Mouse (Mus musculus): Measurements from ENCODE around the gene Igfbp6.

The Igfbp6 gene

DNA sequence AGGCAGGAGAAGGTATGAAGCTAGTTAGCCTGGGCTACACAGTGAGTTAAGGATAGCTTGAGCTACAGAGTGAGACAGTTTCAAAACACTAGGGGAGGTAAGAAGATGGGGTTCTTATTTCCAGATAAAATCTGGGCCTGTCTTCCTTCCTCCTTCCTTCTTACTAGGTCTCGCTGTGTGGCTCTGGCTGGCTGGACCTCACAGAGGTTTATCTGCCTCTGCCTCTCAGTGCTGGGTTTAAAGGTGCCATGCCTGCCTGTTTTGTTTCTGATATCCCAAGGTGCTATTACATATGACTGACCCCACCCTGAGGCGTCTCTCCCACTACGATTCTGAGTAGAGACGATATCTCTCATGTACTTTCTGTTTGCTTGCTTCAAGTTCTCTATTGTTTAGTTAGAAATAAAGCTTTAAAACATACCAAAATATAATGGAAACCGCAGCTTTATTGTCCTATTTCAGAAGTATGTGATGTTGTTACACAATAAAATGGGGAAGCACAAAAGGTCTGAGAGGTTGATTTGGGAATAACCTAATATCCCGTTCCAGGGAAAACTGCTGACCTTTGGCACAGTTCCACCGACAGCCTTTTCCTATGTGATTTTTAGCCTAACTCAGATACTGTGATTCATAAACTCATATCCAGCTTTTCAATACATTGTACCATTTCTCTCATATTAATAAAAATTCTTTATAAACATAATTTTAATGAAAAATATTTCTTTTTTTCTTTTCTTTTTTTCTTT lies 32.6 kb downstream of the Igfbp6 start:
- DNase-seq (ENCODE audit: low spot score in 2 of 2) = no peak

DNA sequence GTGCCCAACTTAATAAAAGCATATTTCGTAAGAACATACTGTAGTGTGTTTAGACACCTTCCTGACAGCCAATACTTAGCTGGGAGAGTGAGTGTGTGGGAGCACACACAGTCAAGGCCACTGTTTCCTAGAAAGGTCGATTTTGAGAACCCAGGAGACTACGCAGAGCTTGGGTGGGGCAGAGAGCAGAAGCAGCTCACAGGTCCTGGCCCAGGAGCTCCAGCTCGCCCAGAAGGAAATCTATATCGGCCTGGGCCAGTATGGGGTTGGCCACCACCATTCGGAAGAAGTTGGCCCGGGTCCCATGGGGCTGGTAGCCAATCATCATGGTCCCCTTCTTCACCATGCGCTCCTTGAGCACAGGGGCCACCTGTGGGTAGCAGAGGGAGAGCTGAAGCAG lies 33.3 kb downstream of the Igfbp6 start:
- no peak for DNase-seq (ENCODE audit: low spot score in 2 of 2)

DNA sequence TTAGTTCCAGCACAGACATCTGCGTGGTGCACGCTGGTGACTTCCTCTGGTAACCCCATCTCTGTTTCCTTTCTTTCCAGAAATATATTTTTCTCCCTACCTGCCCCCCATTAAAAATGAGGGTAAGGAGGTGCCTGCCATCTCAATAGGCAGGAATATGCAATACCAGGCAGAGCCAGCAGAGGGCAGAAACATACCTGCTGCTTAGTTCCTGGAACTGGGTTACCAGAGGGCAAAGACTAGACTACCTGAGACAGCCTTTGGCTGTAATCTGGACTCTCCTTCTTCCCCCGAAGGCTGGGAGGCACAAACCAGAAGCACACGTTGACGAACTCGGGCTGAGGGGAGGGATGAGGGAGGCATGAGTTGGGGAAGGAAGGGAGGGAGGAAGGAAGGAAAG lies 34.1 kb downstream of the Igfbp6 start:
- peak; percentile 80 to 85 for DNase-seq (ENCODE audit: low spot score in 2 of 2)

DNA sequence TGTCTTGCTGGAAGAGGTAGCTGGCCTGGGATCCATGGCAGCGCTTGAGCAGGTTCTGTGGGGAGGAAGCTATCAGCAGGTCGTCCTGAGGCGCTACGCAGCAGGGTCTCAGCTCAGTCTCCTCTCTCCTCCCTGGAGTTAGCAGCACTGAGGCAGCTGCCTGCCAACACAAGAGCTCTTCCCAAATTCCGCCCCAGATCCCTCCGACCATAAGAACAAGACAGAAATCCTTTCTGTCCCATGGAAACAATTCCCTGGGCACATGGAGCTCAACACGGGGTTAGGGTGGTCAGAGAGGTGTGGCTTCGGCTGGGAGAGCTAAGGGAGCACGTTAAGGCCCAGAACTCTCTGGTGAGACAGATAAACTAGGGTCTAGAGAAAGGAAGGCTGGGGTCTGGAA lies 34.9 kb downstream of the Igfbp6 start:
- DNase-seq (ENCODE audit: low spot score in 2 of 2) = no peak

DNA sequence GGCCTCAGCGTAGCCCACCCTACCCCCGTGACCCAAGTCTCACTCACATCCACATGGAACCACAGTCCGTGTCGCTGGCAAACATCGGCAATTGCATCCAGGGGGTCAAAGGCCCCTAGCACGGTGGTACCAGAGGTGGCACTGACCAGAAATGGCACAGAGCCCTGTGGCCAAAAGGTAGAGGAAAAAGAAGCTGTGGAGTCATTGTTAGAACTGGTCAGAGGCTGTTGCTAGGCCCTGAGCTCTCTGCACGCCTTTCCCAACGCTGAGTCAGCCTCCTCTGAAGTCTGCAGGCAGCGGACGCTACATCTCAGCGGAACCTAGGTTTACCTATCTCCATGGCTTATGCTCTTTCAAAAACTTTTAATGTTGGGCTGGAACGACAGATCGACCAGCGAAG lies 35.8 kb downstream of the Igfbp6 start:
- DNase-seq (ENCODE audit: low spot score in 2 of 2) = no peak

DNA sequence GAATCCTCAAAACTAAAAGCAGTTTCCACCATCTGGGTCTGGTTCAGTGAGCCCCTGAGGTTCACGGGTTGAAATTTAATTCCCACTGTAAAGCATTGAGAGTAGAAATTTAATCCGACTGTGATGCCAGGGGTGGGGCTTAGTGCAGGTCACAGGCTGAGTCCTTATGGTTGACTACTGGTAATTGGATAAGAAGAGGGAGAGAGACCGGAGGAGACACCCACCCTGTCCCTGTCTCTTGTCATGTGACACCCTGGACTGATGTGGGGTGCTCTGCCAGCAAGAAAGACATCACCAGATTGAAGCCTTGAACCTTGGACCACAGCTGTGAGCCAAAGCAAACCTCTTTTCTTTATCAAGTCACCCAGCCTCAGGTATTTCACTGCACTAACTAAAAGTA lies 38.9 kb downstream of the Igfbp6 start:
- DNase-seq (ENCODE audit: low spot score in 2 of 2) = no peak

DNA sequence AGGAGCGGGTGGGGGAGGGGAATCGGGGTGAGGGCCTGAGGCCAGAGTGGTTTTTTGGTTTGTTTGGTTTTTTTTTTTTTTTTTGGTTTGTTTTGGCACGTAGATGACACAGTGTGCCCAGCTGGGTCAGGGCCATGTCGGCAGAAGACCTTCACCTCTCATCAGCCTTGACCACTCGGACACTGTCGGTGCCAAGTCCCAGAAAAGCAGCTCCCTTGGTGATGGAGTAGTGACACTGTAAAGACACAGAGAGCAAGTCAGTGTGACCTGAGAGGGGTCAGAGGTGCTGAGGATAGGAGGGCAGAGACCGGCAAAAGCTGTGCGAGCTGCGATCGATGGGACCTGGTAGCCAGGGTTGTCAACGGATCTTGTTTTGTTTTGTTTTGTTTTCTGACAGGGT lies 42.1 kb downstream of the Igfbp6 start:
- no peak for DNase-seq (ENCODE audit: low spot score in 2 of 2)

DNA sequence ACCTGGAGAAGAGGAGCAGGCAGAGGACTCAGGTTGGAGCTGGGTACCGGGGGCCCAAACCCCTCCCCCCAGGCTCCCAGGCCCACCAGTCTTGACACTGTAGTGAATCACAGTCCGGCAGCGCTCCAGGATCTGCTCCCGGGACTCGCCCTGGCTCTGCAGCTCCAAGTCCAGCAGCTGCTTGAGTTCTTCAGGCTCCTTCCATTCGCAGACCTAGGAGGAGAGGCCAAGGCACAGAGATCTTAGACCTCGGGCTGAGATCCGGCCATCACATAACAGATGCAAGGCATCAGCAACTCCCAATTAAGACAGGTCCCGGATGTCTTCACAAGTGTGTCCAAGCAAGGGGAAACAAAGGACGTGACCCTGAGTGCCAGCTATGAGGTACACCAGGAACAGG lies 43.9 kb downstream of the Igfbp6 start:
- DNase-seq (ENCODE audit: low spot score in 2 of 2) = no peak

DNA sequence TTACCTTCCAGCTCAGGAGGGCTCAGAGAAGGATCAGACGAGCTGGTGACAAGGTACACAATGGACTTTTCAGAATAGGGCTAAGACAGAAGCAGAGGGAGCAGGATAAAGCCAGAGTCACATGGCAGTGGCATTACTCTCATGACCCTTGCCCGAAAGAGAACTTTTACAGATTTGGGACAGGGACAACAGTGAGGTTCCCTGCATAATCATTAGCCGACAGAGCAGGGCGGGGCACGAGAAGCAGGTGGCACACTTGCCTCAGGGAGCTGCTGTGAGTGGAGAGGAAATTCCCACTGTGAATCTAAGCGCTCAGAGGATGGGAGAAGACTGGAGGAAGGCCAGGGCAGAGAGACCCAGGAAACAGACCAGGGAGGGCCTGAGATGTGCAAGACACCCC lies 44.7 kb downstream of the Igfbp6 start:
- DNase-seq (ENCODE audit: low spot score in 2 of 2) = no peak

DNA sequence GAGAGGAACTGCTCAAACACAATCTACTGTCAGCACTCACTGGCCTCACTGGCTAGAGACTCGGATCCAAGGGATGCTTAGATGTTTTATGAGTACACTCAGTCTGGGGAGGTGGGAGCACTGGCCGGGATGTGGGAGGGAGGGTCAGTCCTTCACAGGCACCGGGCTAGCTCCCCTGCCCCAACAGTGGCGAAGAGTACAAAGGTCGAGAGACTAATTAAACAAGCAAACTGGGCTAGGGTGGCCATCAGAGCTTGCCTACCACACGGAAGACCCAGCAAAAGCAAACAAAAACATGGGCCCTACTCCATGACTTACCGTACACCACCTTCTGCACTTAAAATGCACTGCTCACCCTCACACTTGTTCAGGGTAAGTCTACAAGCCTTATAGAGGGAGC lies 47.5 kb downstream of the Igfbp6 start:
- no peak for DNase-seq (ENCODE audit: low spot score in 2 of 2)

DNA sequence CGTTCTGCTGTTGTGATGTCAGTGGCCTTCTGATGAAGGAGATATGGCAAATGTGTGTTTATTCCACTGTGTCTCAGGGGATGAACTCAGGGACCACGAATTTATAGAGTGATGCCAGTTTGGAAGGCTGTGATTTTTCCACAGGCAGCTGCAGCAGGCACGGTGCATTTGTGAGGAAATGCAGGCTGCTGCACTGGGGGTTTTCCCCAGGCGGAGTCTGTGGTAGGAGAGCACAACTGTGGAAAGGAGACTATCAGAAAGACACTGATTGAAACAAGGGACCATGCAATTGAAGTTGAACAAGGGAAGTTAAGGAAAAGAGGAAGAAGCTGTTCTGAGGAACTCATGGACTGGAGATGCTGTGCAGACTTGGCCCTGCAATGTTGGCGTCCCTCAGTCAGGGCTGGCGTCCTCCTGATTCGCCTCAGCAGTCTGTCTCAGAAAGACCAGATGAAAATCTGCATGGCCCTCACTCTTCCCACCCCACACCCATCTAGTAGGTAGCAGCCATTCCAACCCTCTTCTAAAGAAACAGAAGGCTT lies 48.2 kb downstream of the Igfbp6 start:
- no peak for DNase-seq (ENCODE audit: low spot score in 2 of 2)

DNA sequence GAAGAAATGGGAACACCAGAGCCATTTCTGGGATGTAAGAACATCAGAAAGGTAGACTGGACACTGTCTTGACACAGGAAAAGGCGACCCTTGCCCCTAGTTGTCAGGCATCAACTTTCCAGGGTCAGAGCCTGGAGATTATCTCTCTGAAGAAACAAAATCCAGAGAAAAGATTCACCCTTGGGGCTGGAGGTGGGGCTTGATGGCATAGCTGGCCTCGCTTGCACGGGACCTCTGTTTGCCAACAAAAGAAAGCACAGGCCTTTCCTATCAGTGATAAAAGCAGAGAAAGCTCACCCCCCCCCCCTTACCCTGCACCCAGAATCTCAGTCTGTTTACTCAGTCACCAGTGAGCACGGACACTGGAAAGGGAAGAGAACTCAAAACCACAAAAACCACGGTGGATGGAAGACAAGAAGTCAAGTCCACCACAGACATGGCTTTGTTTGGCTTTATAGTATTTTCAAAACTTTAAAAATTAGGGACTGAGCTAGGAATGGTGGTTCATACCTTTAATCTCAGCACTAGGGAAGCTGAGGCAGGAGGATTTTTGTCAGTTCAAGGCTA lies 48.7 kb downstream of the Igfbp6 start:
- DNase-seq (ENCODE audit: low spot score in 2 of 2) = no peak

DNA sequence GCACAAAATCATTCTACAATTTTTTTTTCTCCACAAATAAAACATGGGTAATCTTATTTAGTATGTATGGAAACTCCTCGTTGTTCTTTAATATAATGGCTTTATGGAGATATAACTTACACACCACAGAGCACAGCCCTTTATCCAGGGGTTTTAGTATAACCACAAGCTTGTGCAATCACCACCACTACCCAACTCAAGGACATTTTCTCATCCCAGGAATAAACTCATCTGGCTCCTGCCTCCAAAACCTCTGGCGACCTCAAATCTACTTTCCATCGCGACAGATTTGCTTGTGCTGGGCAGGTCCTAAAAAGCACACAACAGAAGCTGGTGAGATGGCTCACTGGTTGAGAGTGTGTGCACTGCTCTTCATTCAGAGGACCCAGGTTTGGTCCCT lies 49.5 kb downstream of the Igfbp6 start:
- DNase-seq (ENCODE audit: low spot score in 2 of 2) = no peak

DNA sequence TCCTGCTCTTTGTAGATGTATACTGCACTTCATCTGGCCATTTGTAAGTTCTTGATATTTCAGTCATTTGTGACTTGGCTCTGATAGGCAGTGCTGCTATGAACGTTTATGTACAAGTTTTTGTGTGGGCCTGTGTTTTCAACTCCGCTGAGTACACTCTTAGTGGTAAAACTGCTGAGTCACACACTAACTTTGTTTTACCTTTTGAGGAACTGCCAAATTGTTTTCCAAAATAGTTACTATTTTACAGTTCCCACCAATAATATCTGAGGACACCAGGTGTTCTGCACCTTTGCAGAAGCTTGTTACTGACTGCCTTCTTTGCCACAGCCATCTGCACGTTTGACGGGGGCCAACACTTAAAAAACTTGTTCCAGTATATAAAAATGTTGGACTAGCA lies 50.3 kb downstream of the Igfbp6 start:
- no peak for DNase-seq (ENCODE audit: low spot score in 2 of 2)

DNA sequence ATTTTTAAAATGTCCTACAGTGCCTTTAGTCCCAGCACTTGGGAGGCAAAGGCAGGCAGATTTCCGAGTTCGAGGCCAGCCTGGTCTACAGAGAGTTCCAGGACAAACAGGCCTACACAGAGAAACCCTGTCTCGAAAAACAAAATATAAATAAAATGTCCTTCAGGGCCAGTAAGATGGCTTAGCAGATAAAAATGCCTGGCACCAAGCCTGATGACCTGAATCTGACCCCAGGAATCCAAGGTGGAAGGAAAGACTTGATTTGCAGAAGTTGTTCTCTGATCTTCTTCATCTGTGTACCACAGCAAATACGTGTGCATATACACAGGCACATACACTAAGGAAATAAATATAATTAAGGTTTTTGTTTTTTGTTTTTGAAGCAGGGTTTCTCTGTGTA lies 51.2 kb downstream of the Igfbp6 start:
- no peak for DNase-seq (ENCODE audit: low spot score in 2 of 2)

DNA sequence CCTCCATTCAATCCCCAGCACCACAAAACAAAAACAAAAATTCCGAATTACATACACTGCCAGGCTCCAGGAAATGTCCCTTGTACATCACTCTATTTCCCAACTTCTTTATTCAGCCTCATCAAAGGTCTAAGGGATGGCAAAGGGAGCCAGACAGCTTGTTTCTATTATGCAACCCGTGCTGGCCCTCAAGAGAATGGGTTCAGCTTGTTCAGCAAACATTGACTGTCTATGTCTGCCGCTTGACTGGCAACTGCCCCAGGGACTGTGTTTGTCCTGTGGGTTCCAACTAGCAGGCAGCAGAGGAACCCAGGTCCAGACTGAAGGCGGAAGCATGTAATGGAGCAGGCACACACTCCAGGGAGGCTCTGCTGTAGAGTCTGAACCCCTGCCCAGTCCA lies 54.7 kb downstream of the Igfbp6 start:
- DNase-seq (ENCODE audit: low spot score in 2 of 2) = no peak
